Mouse (Mus musculus) myocyte (in vitro differentiated cells): ENCODE measurements around the gene Slc35b1.

Source experiments
- E2F4 ChIP-seq: IDR thresholded peaks from one replicate; pipeline ENCODE4 v1.6.1; 2011; ENCODE audit warnings: mild to moderate bottlenecking, control low read depth, moderate library complexity; ENCODE audit not compliant: insufficient read depth
- MAX ChIP-seq: IDR thresholded peaks from one replicate; pipeline ENCODE4 v1.6.1; 2011; ENCODE audit warnings: low read depth, mild to moderate bottlenecking, control low read depth
- MYOD1 ChIP-seq, 3 experiments: IDR thresholded peaks; one replicate each; pipeline ENCODE4 v1.6.1; 2011; ENCODE audit warnings: control low read depth in 2 of 3, low read depth in 2 of 3, mild to moderate bottlenecking in 2 of 3, moderate library complexity in 1 of 3; ENCODE audit not compliant: insufficient read length in 2 of 3, control insufficient read depth in 1 of 3
- POLR2A ChIP-seq: IDR thresholded peaks from one replicate; pipeline ENCODE4 v1.6.1; 2011; ENCODE audit warnings: low read depth, mild to moderate bottlenecking, control low read depth, moderate library complexity; ENCODE audit not compliant: insufficient read length
- POLR2AphosphoS2 ChIP-seq: IDR thresholded peaks from one replicate; pipeline ENCODE4 v1.6.1; 2011; ENCODE audit warnings: low read depth, control low read depth; ENCODE audit not compliant: insufficient read length
- REST ChIP-seq: IDR thresholded peaks from one replicate; pipeline ENCODE4 v1.6.1; 2011; ENCODE audit warnings: mild to moderate bottlenecking, control low read depth, moderate library complexity; ENCODE audit not compliant: insufficient read depth, insufficient read length
- TCF12 ChIP-seq: IDR thresholded peaks from one replicate; pipeline ENCODE4 v1.6.1; 2011; ENCODE audit warnings: mild to moderate bottlenecking, control low read depth; ENCODE audit not compliant: poor library complexity, insufficient read depth, severe bottlenecking
- USF1 ChIP-seq: IDR thresholded peaks from one replicate; pipeline ENCODE4 v1.6.1; 2011; ENCODE audit warnings: low read depth, mild to moderate bottlenecking, control low read depth, moderate library complexity

DNA sequence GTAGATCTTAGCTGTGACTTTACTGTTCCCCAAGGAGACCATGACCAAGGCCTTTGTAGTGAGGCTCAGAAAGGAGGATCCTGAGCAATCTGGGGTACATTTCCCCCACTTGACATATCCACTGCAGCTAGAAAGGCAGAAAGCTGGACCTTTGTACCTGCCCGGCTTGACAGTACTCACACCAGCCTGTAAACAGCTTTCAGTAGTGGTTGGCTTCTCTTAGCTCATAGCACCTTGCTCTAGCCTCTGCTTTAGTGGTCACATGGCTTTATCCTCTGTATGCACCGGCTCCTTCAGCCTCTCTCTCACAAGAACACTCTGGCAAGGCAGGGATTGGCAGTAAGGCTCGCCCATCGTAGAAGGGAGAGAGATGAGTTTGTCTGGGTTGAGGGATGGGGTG, 15.6 kb upstream of the Slc35b1 start:
- TF ChIP-seq POLR2A (no peak), USF1 (no peak), TCF12 (no peak), MYOD1 (IDR thresholded peaks at IDR 0.05; ENCODE audit: control insufficient read depth in 1 of 3, insufficient read length in 2 of 3, low read depth in 2 of 3) (peak in 1 of 3 experiments; percentile 32), REST (no peak), MAX (no peak), E2F4 (no peak), POLR2AphosphoS2 (no peak)
